Mouse (Mus musculus) embryonic facial prominence, embryonic 10.5 days (tissue): ENCODE measurements at regions not wholly inside any gene's neighbourhood (a gene's known extent, or its start where the extent isn't known, plus 50 kb on each side); places are given as distances from the start of the nearest gene placed in this dataset.

Experiments
- DNase-seq: peaks from one replicate; pipeline ENCODE4 v3.0.0-alpha.2; 2017; ENCODE audit warnings: low spot score
- H3K27ac ChIP-seq: fragments of 300-500 bp; sonication (generic); replicated peaks from 2 replicates; pipeline ENCODE4 v1.5.1; 2016; ENCODE audit warnings: mild to moderate bottlenecking
- H3K27me3 ChIP-seq: fragments of 300-500 bp; sonication (generic); replicated peaks from 2 replicates; pipeline ENCODE4 v1.6.1; 2016; ENCODE audit warnings: low read depth, mild to moderate bottlenecking; ENCODE audit not compliant: poor library complexity, severe bottlenecking
- H3K36me3 ChIP-seq: fragments of 300-500 bp; sonication (generic); replicated peaks from 2 replicates; pipeline ENCODE4 v1.6.1; 2016; ENCODE audit warnings: mild to moderate bottlenecking, moderate library complexity
- H3K4me1 ChIP-seq: fragments of 300-500 bp; sonication (generic); 2 replicates; pipeline ENCODE4 v1.6.1; 2016
- H3K4me3 ChIP-seq: fragments of 300-500 bp; sonication (generic); 2 replicates; pipeline ENCODE4 v1.5.1; 2016; ENCODE audit warnings: mild to moderate bottlenecking, moderate library complexity
- H3K9me3 ChIP-seq: fragments of 300-500 bp; sonication (generic); 2 replicates; pipeline ENCODE4 v1.6.1; 2016; ENCODE audit warnings: mild to moderate bottlenecking
- WGBS: fragments of 180-500 bp; shearing (Covaris S2); methylation state at CpG from one replicate; pipeline ENCODE4 v1.1.7; 2016; 5-methylcytosine and 5-hydroxymethylcytosine counted together

- H3K4me1 ChIP-seq, result no peaks in the 10 kb centered on the region
- 73% methylated on average over 2 of the region's 2 CpGs for WGBS
- no peak overlapping the region for H3K4me3 ChIP-seq
- DNase-seq, result no peak
- H3K27me3 ChIP-seq, result no peaks in the 10 kb centered on the region
- no peaks in the 10 kb centered on the region for H3K36me3 ChIP-seq
- no peaks in the 10 kb centered on the region for H3K9me3 ChIP-seq
- H3K27ac ChIP-seq, result no peak overlapping the region
Measured at GRCm38 (mm10) chr15:51484207-51484606, 2400.5 kb upstream of the Gm7489 start.

GRCm38 (mm10) chr15:51485554-51485953 is 2399.2 kb upstream of the Gm7489 start:
- no peaks in the 10 kb centered on the region for H3K36me3 ChIP-seq
- no peak overlapping the region for H3K27ac ChIP-seq
- no peak overlapping the region for H3K4me3 ChIP-seq
- no peaks in the 10 kb centered on the region for H3K4me1 ChIP-seq
- WGBS, result 87% methylated on average over 2 of the region's 2 CpGs
- H3K27me3 ChIP-seq, result no peaks in the 10 kb centered on the region
- no peaks in the 10 kb centered on the region for H3K9me3 ChIP-seq
- no peak for DNase-seq

- H3K27ac ChIP-seq, result peak overlapping the region; percentile 85
- H3K4me1 ChIP-seq, result peaks cover 38% of the 10 kb centered on the region
- H3K27me3 ChIP-seq, result no peaks in the 10 kb centered on the region
- H3K36me3 ChIP-seq, result no peaks in the 10 kb centered on the region
- peak; percentile 34 for DNase-seq
- no peak overlapping the region; the same call in 1 of the 2 replicates for H3K4me3 ChIP-seq
- no peaks in the 10 kb centered on the region for H3K9me3 ChIP-seq
- 56% methylated on average over 12 of the region's 12 CpGs for WGBS
Measured at GRCm38 (mm10) chr15:51502058-51502741, 2382.5 kb upstream of the Gm7489 start.

GRCm38 (mm10) chr15:51502742-51503270 is 2381.9 kb upstream of the Gm7489 start:
- peak; percentile 66 for DNase-seq
- H3K36me3 ChIP-seq, result no peaks in the 10 kb centered on the region
- peak overlapping the region; percentile 85 for H3K27ac ChIP-seq
- 15% methylated on average over 10 of the region's 10 CpGs for WGBS
- no peaks in the 10 kb centered on the region for H3K27me3 ChIP-seq
- peaks cover 38% of the 10 kb centered on the region for H3K4me1 ChIP-seq
- no peaks in the 10 kb centered on the region for H3K9me3 ChIP-seq
- peak overlapping the region; percentile 38 for H3K4me3 ChIP-seq

- no peaks in the 10 kb centered on the region for H3K36me3 ChIP-seq
- H3K27ac ChIP-seq, result 0 out of 2 replicates have a peak overlapping the region, but pooled peaks have one; percentile 85
- H3K9me3 ChIP-seq, result no peaks in the 10 kb centered on the region
- peak; percentile 88 for DNase-seq
- H3K4me1 ChIP-seq, result peaks cover 38% of the 10 kb centered on the region
- WGBS, result 9% methylated on average over 8 of the region's 8 CpGs
- H3K4me3 ChIP-seq, result peak overlapping the region; percentile 38
- H3K27me3 ChIP-seq, result no peaks in the 10 kb centered on the region
Measured at GRCm38 (mm10) chr15:51503341-51503740, 2381.4 kb upstream of the Gm7489 start.

- H3K36me3 ChIP-seq, result no peaks in the 10 kb centered on the region
- DNase-seq, result no peak
- no peaks in the 10 kb centered on the region for H3K9me3 ChIP-seq
- H3K27ac ChIP-seq, result peak overlapping the region; percentile 30
- peaks cover 38% of the 10 kb centered on the region for H3K4me1 ChIP-seq
- WGBS, result 71% methylated on average over 11 of the region's 11 CpGs
- H3K27me3 ChIP-seq, result no peaks in the 10 kb centered on the region
- no peak overlapping the region for H3K4me3 ChIP-seq
Measured at GRCm38 (mm10) chr15:51504016-51504760, 2380.5 kb upstream of the Gm7489 start.

- H3K27ac ChIP-seq, result no peak overlapping the region
- H3K9me3 ChIP-seq, result no peaks in the 10 kb centered on the region
- peaks cover 38% of the 10 kb centered on the region for H3K4me1 ChIP-seq
- H3K4me3 ChIP-seq, result no peak overlapping the region
- no peaks in the 10 kb centered on the region for H3K36me3 ChIP-seq
- DNase-seq, result no peak
- no peaks in the 10 kb centered on the region for H3K27me3 ChIP-seq
- WGBS, result 77% methylated on average over 5 of the region's 5 CpGs
Measured at GRCm38 (mm10) chr15:51504789-51505188, 2379.9 kb upstream of the Gm7489 start.

- no peaks in the 10 kb centered on the region for H3K27me3 ChIP-seq
- no peak overlapping the region for H3K27ac ChIP-seq
- no peaks in the 10 kb centered on the region for H3K9me3 ChIP-seq
- no peak for DNase-seq
- WGBS, result 84% methylated on average over 2 of the region's 2 CpGs
- no peak overlapping the region for H3K4me3 ChIP-seq
- no peaks in the 10 kb centered on the region for H3K36me3 ChIP-seq
- peaks cover 42% of the 10 kb centered on the region for H3K4me1 ChIP-seq
Measured at GRCm38 (mm10) chr15:51507126-51507525, 2377.6 kb upstream of the Gm7489 start.

GRCm38 (mm10) chr15:51511319-51511718 is 2373.4 kb upstream of the Gm7489 start:
- DNase-seq, result peak; percentile 32

GRCm38 (mm10) chr15:51536317-51536716 is 2348.4 kb upstream of the Gm7489 start:
- no peak overlapping the region for H3K27ac ChIP-seq
- no peak for DNase-seq
- H3K4me1 ChIP-seq, result no peaks in the 10 kb centered on the region
- H3K4me3 ChIP-seq, result no peak overlapping the region
- no peaks in the 10 kb centered on the region for H3K9me3 ChIP-seq
- no peaks in the 10 kb centered on the region for H3K27me3 ChIP-seq
- H3K36me3 ChIP-seq, result no peaks in the 10 kb centered on the region
- WGBS, result 64% methylated on average over 5 of the region's 5 CpGs

More at GRCm38 (mm10) chr15:51511319-51511718, 2373.4 kb upstream of the Gm7489 start:
- WGBS, result 24% methylated on average over 5 of the region's 5 CpGs
- no peaks in the 10 kb centered on the region for H3K27me3 ChIP-seq
- H3K36me3 ChIP-seq, result no peaks in the 10 kb centered on the region
- H3K27ac ChIP-seq, result no peak overlapping the region
- H3K4me3 ChIP-seq, result no peak overlapping the region
- H3K9me3 ChIP-seq, result no peaks in the 10 kb centered on the region
- H3K4me1 ChIP-seq, result peaks cover 9% of the 10 kb centered on the region

GRCm38 (mm10) chr15:51551216-51551775 is 2333.4 kb upstream of the Gm7489 start:
- Histone ChIP-seq H3K27ac (no peak overlapping the region), H3K4me3 (no peak overlapping the region), H3K36me3 (no peaks in the 10 kb centered on the region), H3K4me1 (no peaks in the 10 kb centered on the region), H3K9me3 (no peaks in the 10 kb centered on the region), H3K27me3 (no peaks in the 10 kb centered on the region)
- WGBS, result 85% methylated on average over 4 of the region's 4 CpGs
- no peak for DNase-seq

- Histone ChIP-seq H3K36me3 (no peaks in the 10 kb centered on the region), H3K4me3 (no peak overlapping the region), H3K27me3 (no peaks in the 10 kb centered on the region), H3K27ac (no peak overlapping the region), H3K9me3 (no peaks in the 10 kb centered on the region), H3K4me1 (no peaks in the 10 kb centered on the region)
- no peak for DNase-seq
Measured at GRCm38 (mm10) chr15:51558215-51558614, 2326.5 kb upstream of the Gm7489 start.
